11 mouse cellular contexts compared by ENCODE assay signal in genomic region chr1:22640568-22640967, GRCm38 (mm10).
DNase-seq lines count a peak whose midpoint lies in the region; ATAC-seq and TF ChIP-seq lines count a peak whose summit lies in the region.
"Had no signal": no experiment of that assay in that cellular context is flagged by ENCODE, and none has a peak within 500 bp of the region (broad histone marks: within the 10 kb centered on the region; RNA-seq: fewer than 3 reads in every experiment).

No protein-coding gene starts in this region.

- no peak for TF ChIP-seq CTCF in hindbrain, postnatal 0 days (IDR thresholded peaks at IDR 0.05; ENCODE audit: low read depth)

- H3K4me3 ChIP-seq in forebrain, embryonic 14.5 days (ENCODE audit: low read depth, low read length): no peak overlapping the region
- no peak overlapping the region for H3K4me3 ChIP-seq in forebrain, embryonic 10.5 days
- H3K4me3 ChIP-seq in hindbrain, postnatal 0 days (ENCODE audit: low read length): no peak overlapping the region
- H3K4me3 ChIP-seq in hindbrain, embryonic 13.5 days: no peak overlapping the region
- H3K4me3 ChIP-seq: limb, embryonic 12.5 days had no signal

- 79% methylated on average over 5 of the region's 5 CpGs for WGBS in forebrain, embryonic 14.5 days
- 94% methylated on average over 5 of the region's 5 CpGs for WGBS in forebrain, embryonic 10.5 days
- 51% methylated on average over 5 of the region's 5 CpGs for WGBS in hindbrain, postnatal 0 days
- WGBS in hindbrain, embryonic 13.5 days: 83% methylated on average over 5 of the region's 5 CpGs

- H3K27ac ChIP-seq in forebrain, embryonic 14.5 days (ENCODE audit: low read depth, low read length): no peak overlapping the region
- no peak overlapping the region for H3K27ac ChIP-seq in forebrain, embryonic 10.5 days
- no peak overlapping the region for H3K27ac ChIP-seq in hindbrain, postnatal 0 days
- H3K27ac ChIP-seq in hindbrain, embryonic 13.5 days: no peak overlapping the region
- H3K27ac ChIP-seq: limb, embryonic 12.5 days had no signal

- H3K4me2 ChIP-seq in forebrain, embryonic 14.5 days (ENCODE audit: low read length): no peak overlapping the region
- no peak overlapping the region for H3K4me2 ChIP-seq in hindbrain, postnatal 0 days (ENCODE audit: low read depth, low read length)
- H3K4me2 ChIP-seq in hindbrain, embryonic 13.5 days: no peak overlapping the region
- H3K4me2 ChIP-seq: limb, embryonic 12.5 days had no signal

- H3K9me3 ChIP-seq in forebrain, embryonic 14.5 days (replicated peaks; ENCODE audit: control insufficient read depth, low read length): no peaks in the 10 kb centered on the region
- no peaks in the 10 kb centered on the region for H3K9me3 ChIP-seq in forebrain, embryonic 10.5 days
- H3K9me3 ChIP-seq in hindbrain, postnatal 0 days (ENCODE audit: low read length): no peaks in the 10 kb centered on the region
- no peaks in the 10 kb centered on the region for H3K9me3 ChIP-seq in hindbrain, embryonic 13.5 days
- H3K9me3 ChIP-seq: limb, embryonic 12.5 days had no signal

- peak; percentile 67 for DNase-seq in forebrain, embryonic 14.5 days (ENCODE audit: low spot score)
- DNase-seq in forebrain, embryonic 10.5 days (ENCODE audit: extremely low spot score, low spot score): no peak
- peak; percentile 73 for DNase-seq in hindbrain, postnatal 0 days (ENCODE audit: low spot score)
- peak; percentile 12 for DNase-seq in lung, postnatal 14 days
- DNase-seq in lung, postnatal 25 days (ENCODE audit: low spot score): no peak
- DNase-seq in cerebellum, postnatal 36 days: peak; percentile 80 to 86
- DNase-seq in layer of hippocampus, adult 9-11 months: no peak
- DNase-seq: adrenal gland, adult 2 months; thymus, postnatal 25 days had no signal

- no peaks in the 10 kb centered on the region for H3K4me1 ChIP-seq in forebrain, embryonic 14.5 days (ENCODE audit: control insufficient read depth, insufficient read depth, low read length)
- H3K4me1 ChIP-seq in forebrain, embryonic 10.5 days: no peaks in the 10 kb centered on the region
- H3K4me1 ChIP-seq in hindbrain, postnatal 0 days (ENCODE audit: insufficient read depth, low read length): no peaks in the 10 kb centered on the region
- peaks cover 4% of the 10 kb centered on the region; the same call in 1 of the 2 replicates for H3K4me1 ChIP-seq in hindbrain, embryonic 13.5 days (replicated peaks)
- H3K4me1 ChIP-seq: limb, embryonic 12.5 days had no signal

- H3K27me3 ChIP-seq in forebrain, embryonic 14.5 days (replicated peaks; ENCODE audit: control insufficient read depth, insufficient read depth, low read length): no peaks in the 10 kb centered on the region
- H3K27me3 ChIP-seq in forebrain, embryonic 10.5 days (ENCODE audit: poor library complexity, severe bottlenecking): no peaks in the 10 kb centered on the region
- H3K27me3 ChIP-seq in hindbrain, postnatal 0 days (ENCODE audit: insufficient read depth, low read length): no peaks in the 10 kb centered on the region
- H3K27me3 ChIP-seq in hindbrain, embryonic 13.5 days: no peaks in the 10 kb centered on the region
- H3K27me3 ChIP-seq: limb, embryonic 12.5 days had no signal

- no peak overlapping the region for H3K9ac ChIP-seq in forebrain, embryonic 14.5 days (ENCODE audit: low read length)
- no peak overlapping the region for H3K9ac ChIP-seq in hindbrain, postnatal 0 days (replicated peaks; ENCODE audit: low read length)
- H3K9ac ChIP-seq in hindbrain, embryonic 13.5 days: no peak overlapping the region
- H3K9ac ChIP-seq: limb, embryonic 12.5 days had no signal

- no peaks in the 10 kb centered on the region for H3K36me3 ChIP-seq in forebrain, embryonic 14.5 days (ENCODE audit: control insufficient read depth, insufficient read depth, low read length)
- no peaks in the 10 kb centered on the region for H3K36me3 ChIP-seq in forebrain, embryonic 10.5 days (replicated peaks)
- H3K36me3 ChIP-seq in hindbrain, postnatal 0 days (ENCODE audit: insufficient read depth, low read length): no peaks in the 10 kb centered on the region
- H3K36me3 ChIP-seq in hindbrain, embryonic 13.5 days: no peaks in the 10 kb centered on the region
- H3K36me3 ChIP-seq: limb, embryonic 12.5 days had no signal

- ATAC-seq in forebrain, embryonic 14.5 days: peak; percentile 65; the same call in 1 of the 2 replicates
- peak; percentile 35; the same call in 1 of the 2 replicates for ATAC-seq in hindbrain, postnatal 0 days
- ATAC-seq in hindbrain, embryonic 13.5 days (ENCODE audit: low FRiP score): no peak

Comparison
In these comparisons a context has a peak if more than half of its experiments do, and no peak if none do; other contexts are left out.
1. DNase-seq: peak in forebrain, embryonic 14.5 days (single experiment), hindbrain, postnatal 0 days (single experiment), lung, postnatal 14 days (single experiment) and cerebellum, postnatal 36 days (2 of 2); none in forebrain, embryonic 10.5 days (single experiment), lung, postnatal 25 days (single experiment) and layer of hippocampus, adult 9-11 months (single experiment).